Mouse (Mus musculus) adrenal gland, postnatal 14 days (tissue): ENCODE results near the gene Fgd5. TPM values are rescaled to one million over a fixed set of nuclear protein-coding genes. Genes with fewer than 3 reads are reported as not detected.
"Not testable (repeated sequence)": the region's sequence is repeated elsewhere in the genome, so short reads cannot be mapped to it uniquely, and the experiment has no call there.

ENCODE experiments used
- DNase-seq: peaks from one replicate; pipeline ENCODE4 v3.0.0; 2021; ENCODE audit warnings: mixed read lengths
- total RNA-seq: library from RNA; stranded (reverse); gene quantifications from 2 replicates; pipeline ENCODE4 v1.2.3, GENCODE M21; 2021

Fgd5 gene
- total RNA-seq, 1 experiment from 2014 or later: 21.2 TPM

- peak; percentile 71 for DNase-seq
Measured at GRCm38 (mm10) chr6:92065721-92066496, 87.2 kb downstream of the Fgd5 start.

GRCm38 (mm10) chr6:92067146-92067790, 88.6 kb downstream of the Fgd5 start:
- DNase-seq: peak; percentile 89

GRCm38 (mm10) chr6:92071121-92071839, 92.6 kb downstream of the Fgd5 start:
- no peak for DNase-seq

GRCm38 (mm10) chr6:92080730-92081129, 102.1 kb downstream of the Fgd5 start:
- DNase-seq: no peak

GRCm38 (mm10) chr6:92082756-92083155, 104.1 kb downstream of the Fgd5 start:
- DNase-seq: no peak

GRCm38 (mm10) chr6:92084932-92085331, 106.3 kb downstream of the Fgd5 start:
- no peak for DNase-seq

GRCm38 (mm10) chr6:92089141-92089540, 110.5 kb downstream of the Fgd5 start:
- DNase-seq: not testable (repeated sequence)

GRCm38 (mm10) chr6:92089982-92090381, 111.3 kb downstream of the Fgd5 start:
- no peak for DNase-seq

GRCm38 (mm10) chr6:92090497-92090896, 111.8 kb downstream of the Fgd5 start:
- DNase-seq: no peak

- peak; percentile 93 for DNase-seq
Measured at GRCm38 (mm10) chr6:92091130-92091591, 112.5 kb downstream of the Fgd5 start, which contains the start of gene Nr2c2. Gene Nr2c2, plus strand, starts transcription at chr6:92091390.

GRCm38 (mm10) chr6:92091767-92092489, 113.2 kb downstream of the Fgd5 start:
- peak; percentile 100 for DNase-seq

- DNase-seq: no peak
Measured at GRCm38 (mm10) chr6:92092737-92093136, 114.1 kb downstream of the Fgd5 start.

- DNase-seq: no peak
Measured at GRCm38 (mm10) chr6:92093869-92094268, 115.2 kb downstream of the Fgd5 start.

GRCm38 (mm10) chr6:92100679-92101360, 122.1 kb downstream of the Fgd5 start:
- no peak for DNase-seq

- no peak for DNase-seq
Measured at GRCm38 (mm10) chr6:92124547-92124946, 145.9 kb downstream of the Fgd5 start.

Other genes starting within 250 kb of the Fgd5 start
- 1.7 and 1.9 TPM in 2 replicates for gene Grip2, start 151.6 kb upstream of the Fgd5 start, total RNA-seq
- gene Ccdc174, start 100.8 kb upstream of the Fgd5 start, total RNA-seq: 29.1 and 34.7 TPM in 2 replicates
- gene 4930590J08Rik, start 76.1 kb upstream of the Fgd5 start, total RNA-seq: 1.2 and 1.7 TPM in 2 replicates
- 35.9 and 42.7 TPM in 2 replicates for gene Nr2c2, start 112.5 kb downstream of the Fgd5 start, total RNA-seq
- 58.9 and 60.0 TPM in 2 replicates for gene Mrps25, start 205.2 kb downstream of the Fgd5 start, total RNA-seq
- gene Rbsn, start 236.0 kb downstream of the Fgd5 start, total RNA-seq: 21.2 and 24.1 TPM in 2 replicates